Mouse (Mus musculus) erythroblast, embryonic 14.5 days (primary cell): Measurements from ENCODE around the gene Gm21411.
"Not testable (repeated sequence)": the region's sequence is repeated elsewhere in the genome, so short reads cannot be mapped to it uniquely, and the experiment has no call there.

Source experiments
- GATA1 ChIP-seq: IDR thresholded peaks from 2 replicates; pipeline ENCODE4 v1.6.1; 2012; ENCODE audit warnings: low read length, inconsistent platforms, mixed read lengths
- TAL1 ChIP-seq: IDR thresholded peaks from 3 replicates; pipeline ENCODE4 v1.6.1; 2012; ENCODE audit warnings: low read length, inconsistent platforms, mixed read lengths

DNA sequence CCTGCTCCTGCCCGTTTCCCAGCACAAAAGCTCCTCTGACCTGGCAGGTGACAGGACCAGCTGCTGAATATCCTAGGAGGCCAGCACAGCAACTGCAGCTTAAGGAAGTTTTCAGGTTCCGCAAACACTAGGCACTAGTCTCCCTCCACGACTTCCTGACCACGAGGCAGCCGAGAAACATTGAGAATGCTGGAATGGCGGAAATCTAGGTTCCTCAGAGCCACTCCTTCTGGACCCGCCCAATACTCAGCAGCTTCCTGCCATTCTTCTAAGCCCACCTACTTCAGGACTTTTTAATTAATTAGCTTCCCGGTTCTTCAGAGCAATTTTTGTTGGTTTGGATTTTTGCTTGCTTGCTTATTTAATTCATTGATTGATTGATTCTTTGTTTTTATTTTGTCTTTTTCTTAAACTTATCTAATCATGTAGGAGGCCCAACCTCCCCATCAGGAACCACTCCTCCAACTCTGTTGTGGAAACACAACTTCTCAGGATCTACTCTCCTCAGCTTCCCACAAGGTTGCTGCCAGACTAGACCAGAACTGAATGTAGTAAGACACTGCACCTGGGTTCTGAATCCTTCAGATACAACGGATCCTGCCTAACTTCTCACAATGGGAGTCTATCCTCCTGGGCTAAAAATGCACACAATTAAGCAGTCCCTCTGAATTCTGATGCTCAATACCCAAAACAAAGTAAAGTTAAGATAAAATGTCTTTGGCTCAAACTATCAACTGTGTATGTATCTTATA, at the start of gene Gm21411:
- TF ChIP-seq TAL1, GATA1: not testable (repeated sequence)
